Mouse (Mus musculus) gastrocnemius, postnatal 25 days (tissue): ENCODE results near the gene Gal3st3. TPM values are rescaled to one million over a fixed set of nuclear protein-coding genes. Genes with fewer than 3 reads are reported as not detected.
A peak's percentile ranks its signal among the peaks of the same experiment; 100 is the strongest.
"Not testable (repeated sequence)": the region's sequence is repeated elsewhere in the genome, so short reads cannot be mapped to it uniquely, and the experiment has no call there.

ENCODE experiments used
- DNase-seq: peaks from one replicate; pipeline ENCODE4 v3.0.0; 2022
- total RNA-seq, 2 experiments: library from RNA; stranded (reverse); gene quantifications; 1 replicate in 1 of 2; 2 replicates in 1 of 2; pipeline ENCODE4 v1.2.3; 2021

The Gal3st3 gene
- total RNA-seq, 2 experiments from 2014 or later, result not detected

DNA sequence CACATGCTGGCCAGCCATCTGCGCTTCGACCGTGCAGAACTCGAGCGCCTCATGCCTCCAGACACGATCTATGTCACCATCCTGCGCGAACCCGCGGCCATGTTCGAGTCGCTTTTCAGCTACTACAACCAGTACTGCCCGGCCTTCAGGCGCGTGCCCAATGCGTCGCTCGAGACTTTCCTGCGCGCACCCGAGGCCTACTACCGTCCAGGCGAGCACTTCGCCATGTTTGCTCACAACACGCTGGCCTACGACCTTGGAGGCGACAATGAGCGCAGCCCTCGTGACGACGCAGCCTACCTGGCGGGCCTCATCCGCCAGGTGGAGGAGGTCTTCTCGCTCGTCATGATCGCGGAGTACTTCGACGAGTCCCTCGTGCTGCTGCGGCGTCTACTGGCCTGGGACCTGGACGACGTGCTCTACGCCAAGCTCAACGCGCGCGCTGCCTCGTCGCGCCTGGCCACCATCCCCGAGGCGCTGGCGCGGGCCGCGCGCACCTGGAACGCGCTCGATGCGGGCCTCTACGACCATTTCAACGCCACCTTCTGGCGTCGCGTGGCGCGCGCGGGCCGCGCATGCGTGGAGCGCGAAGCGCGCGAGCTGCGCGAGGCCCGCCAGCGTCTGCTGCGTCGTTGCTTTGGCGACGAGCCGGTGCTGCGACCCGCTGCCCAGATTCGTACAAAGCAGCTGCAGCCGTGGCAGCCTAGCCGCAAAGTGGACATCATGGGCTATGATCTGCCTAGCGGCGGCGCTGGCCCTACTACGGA is 9.0 kb downstream of the Gal3st3 start:
- no peak for DNase-seq

DNA sequence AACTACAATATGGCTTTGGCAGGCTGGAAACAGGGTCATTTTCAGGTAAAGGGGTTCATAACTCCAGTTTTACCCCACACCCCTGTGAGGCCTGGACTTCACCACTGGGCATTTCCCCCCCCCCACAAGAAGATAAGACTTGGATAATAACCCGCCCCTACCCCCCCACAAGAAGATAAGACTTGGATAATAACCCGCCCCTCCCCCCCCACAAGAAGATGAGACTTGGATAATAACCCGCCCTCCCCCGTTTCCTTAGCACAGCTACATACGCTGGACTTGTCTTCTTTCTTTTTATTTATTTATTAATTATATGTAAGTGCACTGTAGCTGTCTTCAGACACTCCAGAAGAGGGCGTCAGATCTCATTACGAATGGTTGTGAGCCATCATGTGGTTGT is 10.9 kb downstream of the Gal3st3 start:
- no peak for DNase-seq

DNA sequence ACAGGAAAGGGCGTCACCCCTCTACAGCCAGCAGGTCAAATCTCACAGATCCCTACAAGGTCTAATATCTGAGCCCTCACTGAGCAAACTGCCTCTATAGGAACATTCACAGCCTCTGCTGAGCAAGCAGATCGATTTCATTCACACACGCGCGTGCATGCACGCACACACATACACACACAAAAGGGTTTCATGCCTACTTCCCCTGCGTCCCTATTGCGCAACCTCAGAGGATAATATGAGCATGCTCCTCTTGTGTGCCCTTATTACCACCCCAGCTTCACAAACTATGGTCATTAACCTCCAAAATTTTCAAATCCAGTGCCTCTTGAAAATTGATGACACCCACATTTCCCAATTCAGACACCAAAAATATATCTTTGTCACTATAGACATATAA is 15.1 kb downstream of the Gal3st3 start:
- no peak for DNase-seq

DNA sequence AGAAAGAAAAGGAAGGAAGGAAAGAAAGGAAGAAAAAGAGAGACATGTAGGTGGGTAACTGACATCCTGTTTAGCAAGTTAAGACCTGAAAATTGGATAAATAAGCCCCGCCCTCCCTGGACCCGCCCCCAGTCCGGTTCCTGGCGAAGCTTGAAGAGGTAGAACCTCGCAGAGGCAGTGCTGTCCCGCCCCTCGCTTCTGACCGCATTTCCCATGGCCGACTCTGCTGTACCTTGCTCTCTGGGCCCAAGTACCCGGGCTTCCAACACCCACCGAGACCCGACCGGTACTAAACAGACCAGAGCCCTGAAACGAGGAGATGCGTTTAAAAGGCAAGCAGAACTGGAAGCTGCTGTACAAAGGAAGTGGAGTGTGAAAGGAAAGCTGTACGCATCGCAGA is 25.7 kb downstream of the Gal3st3 start:
- DNase-seq, result no peak

DNA sequence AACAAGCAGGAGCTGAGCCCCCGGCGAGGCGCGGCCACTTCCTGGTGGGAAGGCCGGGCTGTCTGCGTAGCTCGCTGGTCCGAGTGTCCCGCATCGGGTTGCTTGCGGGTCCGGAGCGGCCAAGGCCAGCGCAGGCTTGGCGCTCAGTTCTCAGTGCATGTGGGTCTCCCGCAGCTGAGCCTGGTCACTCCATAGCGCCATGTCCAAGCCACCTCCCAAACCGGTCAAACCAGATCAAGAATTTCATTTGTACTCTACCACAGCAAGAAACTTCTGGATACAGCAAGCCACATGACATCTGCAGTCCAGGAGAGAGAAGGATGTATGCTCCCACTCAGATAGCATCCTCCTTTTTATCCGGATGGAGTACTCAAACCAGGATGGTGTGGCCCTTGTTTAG is 29.8 kb downstream of the Gal3st3 start:
- no peak for DNase-seq

DNA sequence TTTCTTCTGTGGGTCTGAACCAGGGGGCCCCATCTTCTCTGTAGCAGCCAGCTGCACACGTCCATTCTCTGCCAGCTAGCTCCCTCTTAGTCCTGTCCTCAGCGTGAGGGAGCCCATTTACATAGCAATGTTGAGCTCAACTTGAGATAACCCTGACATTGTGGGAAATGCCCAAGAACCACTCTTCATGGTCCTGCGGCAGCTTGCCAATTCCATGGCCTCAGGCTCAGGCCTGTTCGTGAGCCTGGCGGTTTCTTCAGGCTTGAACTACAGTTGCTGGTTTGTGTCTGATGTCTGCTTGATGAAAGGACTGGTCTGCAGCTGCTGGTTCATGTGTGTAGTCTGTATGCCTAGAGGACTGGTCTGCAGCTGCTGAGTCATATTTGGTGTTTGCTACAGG is 36.6 kb downstream of the Gal3st3 start:
- no peak for DNase-seq

DNA sequence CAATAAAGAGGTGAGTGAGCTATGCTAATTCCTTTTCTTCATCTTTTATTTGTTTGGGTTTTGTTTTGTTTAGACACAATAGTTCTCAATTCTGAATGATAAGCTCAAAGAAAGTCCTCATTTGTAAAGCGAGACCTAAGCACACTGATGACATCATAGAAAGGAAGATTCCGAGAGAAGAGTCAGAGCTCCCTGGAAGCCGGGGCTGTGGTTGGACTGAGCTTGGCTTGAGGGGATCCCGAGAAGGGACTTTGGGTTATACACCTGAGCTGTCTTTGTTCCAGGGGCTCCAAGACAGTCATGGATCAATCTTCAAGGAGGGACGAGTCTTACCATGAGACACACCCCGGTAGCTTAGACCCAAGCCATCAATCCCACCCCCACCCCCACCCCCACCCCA is 37.3 kb downstream of the Gal3st3 start, which contains the start of gene Catsper1:
Gene Catsper1 (plus strand): TSS at position 301 of the 400 bp plus-strand sequence.
- DNase-seq, result no peak

DNA sequence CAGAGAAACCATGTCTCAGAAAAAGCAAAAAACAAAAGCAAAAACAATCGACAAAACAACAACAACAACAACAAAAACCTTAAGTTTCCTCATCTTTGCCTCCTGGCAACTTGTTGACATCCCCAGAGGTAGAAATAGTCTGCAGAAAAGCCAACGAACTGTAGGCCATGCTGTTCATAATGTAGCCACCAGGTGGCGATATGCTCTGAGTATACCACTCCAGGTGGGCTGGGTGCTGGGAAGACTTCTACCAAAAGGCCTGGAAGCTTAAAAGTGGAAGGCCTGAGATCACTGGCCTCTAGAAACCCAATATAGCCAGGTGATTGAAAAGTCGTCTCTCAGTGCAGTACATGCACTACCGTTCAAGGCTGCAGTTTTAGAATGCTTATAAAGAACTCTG is 39.8 kb downstream of the Gal3st3 start:
- DNase-seq, result peak; percentile 66

DNA sequence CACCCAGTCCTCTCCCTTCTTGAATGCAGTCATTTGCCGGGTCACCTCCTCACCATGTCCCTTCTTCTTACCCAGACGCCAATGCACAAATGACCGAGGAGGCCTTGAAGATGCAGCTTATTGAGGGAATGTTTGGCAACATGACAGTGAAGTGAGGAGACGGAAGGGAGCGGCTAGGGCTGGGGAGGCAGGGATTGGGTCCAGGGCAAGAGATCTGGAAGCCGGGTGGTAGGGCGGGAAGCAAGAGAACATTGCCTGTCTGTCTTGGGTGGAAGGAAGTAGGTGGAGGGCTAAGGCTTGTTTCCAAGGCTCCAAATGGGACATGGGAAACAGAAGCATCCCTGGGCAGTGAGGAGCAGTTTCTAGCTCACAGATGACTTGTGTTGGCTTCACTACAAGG is 43.2 kb downstream of the Gal3st3 start:
- DNase-seq, result no peak

DNA sequence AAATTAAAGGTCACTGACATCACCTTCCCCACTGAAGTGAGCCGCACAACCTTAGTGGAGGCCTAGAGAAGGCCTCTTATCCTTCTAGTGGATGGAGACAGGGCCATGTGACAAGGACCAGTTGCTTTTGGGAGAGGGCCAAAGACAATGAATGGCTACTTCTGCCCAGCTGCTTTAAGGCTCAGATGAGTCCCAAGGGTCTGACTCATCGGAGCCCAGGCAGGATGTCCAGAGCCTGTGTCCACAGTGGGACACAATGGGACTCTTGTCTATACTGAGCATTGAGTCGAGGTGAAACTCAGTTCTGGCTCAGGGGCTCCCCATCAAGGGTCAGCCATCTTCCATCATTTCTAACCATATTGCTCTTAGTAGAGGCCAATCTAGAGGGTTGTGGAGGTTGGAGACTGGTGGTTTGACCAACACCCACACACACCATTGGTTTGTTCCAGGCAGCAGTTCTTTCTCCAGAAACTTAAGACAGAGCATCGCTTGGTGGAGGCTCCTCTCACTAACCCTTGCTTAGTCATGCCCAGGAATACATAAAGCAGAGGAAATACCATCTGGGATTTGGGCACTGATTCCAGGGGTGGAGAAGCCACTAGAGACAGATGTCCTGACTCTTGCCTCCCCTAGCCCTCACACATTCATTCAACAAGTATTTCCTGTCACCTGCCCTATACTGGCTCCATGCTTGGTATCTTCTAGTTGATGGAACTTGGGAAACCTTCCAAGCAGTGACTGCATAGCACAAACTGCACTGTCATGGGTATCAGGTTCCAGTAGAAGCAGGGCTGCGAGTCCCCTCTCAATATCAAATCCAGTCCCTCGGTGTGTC is 47.4 kb downstream of the Gal3st3 start:
- peak; percentile 33 for DNase-seq

DNA sequence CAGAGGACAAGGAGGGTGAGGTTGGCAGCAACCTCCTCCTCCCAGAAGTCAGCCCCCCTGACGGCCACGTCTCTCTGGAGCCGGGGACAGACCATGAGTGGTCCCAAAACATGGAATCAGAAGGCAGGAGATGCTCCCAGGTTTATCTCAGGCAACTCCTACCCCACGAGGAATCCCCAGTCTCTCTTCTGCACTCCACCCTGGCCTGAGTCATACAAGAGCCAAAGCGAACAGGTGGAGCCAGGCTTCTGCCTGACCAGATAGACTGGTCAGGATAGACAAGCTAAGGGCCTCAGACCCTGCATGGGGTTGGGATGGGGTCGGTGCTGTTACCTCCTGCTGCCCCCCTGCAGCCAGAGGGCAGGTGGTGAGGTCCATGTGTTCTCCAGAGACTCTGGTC is 49.9 kb downstream of the Gal3st3 start:
- no peak for DNase-seq

DNA sequence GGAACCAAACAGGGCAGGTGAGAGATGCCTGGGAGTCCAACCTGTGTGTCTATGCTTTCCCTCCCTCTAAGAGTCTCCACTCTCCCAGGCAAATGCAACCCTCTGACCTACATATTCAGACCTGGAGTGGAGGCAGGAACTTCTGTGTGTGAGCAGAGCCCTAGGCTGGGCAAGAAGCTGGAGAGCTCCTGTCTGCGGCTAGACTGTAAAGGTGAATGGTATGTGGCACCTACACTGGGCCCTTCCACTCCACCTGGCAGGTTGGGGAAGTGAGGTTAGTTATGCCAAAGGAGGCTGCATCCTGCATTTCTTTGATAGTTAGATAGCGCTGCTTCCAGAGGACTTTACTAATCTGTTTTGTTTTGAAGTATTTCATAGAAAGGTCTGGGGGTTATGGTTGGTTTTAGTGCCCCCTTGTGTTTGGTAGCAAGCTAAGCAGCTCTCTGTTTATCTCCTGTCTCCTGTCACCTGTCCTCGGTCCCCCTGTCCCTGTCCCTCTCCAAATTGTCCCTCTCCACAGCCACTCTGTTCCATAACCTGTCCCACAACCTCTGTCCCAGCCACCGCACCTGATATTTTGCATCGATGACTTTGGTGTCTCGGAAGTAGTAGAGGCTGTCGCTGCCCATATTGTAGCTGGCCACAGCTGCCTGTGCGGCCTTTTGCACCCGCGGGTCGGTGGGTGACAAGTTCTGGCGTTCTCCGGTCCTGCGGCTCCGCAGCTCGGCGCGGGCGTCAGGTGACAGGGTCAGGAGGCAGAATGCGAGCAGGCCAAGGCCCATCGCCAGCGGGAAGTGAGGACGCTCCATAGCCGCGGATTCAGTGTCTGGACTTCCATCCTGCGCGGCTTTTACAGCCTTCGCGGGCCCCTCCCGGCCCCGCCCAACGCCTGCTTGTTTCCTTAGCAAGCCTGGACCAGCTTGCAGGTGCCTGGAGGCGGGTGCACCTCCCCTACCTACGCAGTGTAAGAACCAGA is 50.7 kb downstream of the Gal3st3 start:
- DNase-seq, result no peak

DNA sequence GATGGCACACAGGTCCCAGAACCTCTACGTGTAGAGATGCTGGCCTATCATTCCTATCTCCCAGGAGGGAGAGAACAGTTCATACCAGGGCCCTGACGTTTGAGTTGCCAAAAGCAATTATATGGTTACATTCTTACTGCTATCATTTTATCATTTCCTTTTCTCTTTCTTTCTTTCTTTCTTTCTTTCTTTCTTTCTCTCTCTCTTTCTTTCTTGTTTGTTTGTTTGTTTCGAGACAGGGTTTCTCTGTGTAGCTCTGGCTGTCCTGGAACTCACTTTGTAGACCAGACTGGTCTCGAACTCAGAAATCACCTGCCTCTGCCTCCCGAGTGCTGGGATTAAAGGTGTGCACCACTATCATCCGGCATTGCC is 51.4 kb downstream of the Gal3st3 start, which contains the start of gene Cst6:
Gene Cst6 (minus strand): TSS at position 73 of the 372 bp plus-strand sequence.
- DNase-seq, result not testable (repeated sequence)

DNA sequence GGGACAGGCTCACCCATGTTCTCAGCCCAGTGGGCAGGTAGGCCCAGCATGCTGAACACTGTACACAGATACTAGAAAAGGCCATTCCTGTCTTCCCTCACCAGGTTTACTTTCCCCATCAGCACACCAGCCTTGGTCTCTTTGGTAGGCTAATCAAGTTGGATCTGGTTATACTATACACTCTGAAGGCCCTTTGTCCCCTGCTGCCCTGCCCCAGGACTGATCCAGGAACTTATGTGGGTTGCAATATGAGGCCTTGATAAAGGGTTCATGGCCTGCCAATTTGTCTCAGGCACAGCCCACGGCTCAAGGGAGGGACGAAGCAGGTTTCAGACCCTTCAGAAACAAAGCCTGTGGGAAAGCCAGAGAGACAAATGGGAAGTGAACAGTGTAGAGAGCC is 55.5 kb downstream of the Gal3st3 start:
- no peak for DNase-seq

DNA sequence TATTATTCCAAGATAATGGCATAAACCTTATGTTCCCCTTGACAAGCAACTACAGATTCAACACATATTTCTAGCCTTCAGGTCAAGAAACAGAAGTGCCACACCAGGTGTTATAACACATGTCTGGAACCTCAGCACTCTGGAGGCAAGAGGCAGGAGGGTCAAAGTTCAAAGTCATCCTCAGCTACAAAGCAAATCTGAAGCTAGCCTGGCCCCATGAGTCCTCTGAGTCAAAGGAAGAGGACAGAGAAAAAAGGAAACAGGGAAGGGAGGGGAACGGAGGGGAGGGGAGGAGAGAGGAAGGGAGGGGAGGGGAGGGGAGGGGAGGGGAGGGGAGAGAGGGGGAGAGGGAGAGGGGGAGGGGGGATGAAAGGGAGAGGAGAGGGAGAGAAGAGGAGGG is 57.9 kb downstream of the Gal3st3 start:
- DNase-seq, result no peak

Other genes starting within 250 kb of the Gal3st3 start
- 1 to 10 TPM; 1.3 to 2.1 TPM for gene Rin1, start 247.8 kb upstream of the Gal3st3 start, total RNA-seq
- gene Cd248, start 230.3 kb upstream of the Gal3st3 start, total RNA-seq, result 10 to 100 TPM; 13.8 to 23.3 TPM
- gene Tmem151a, start 212.8 kb upstream of the Gal3st3 start, total RNA-seq, result not detected
- gene Yif1a, start 209.8 kb upstream of the Gal3st3 start, total RNA-seq, result 10 to 100 TPM; 38.1 to 47.5 TPM
- not detected for gene Cnih2, start 199.8 kb upstream of the Gal3st3 start, total RNA-seq
- gene Rab1b, start 191.3 kb upstream of the Gal3st3 start, total RNA-seq, result 100 to 1,000 TPM; 113 to 127 TPM
- 10 to 100 TPM; 51.9 TPM for gene Klc2, start 179.8 kb upstream of the Gal3st3 start, total RNA-seq
- gene Pacs1, start 25.2 kb upstream of the Gal3st3 start, total RNA-seq, result 1 to 10 TPM; 5.6 to 6.5 TPM
- gene Sf3b2, start 2.9 kb upstream of the Gal3st3 start, total RNA-seq, result 10 to 100 TPM; 65.4 to 69.5 TPM
- not detected for gene Catsper1, start 37.4 kb downstream of the Gal3st3 start, total RNA-seq
- 10 to 100 TPM; 19.7 to 41.3 TPM for gene Cst6, start 51.2 kb downstream of the Gal3st3 start, total RNA-seq
- 10 to 100 TPM; 12.7 to 13.4 TPM for gene Eif1ad, start 68.4 kb downstream of the Gal3st3 start, total RNA-seq
- gene Banf1, start 68.8 kb downstream of the Gal3st3 start, total RNA-seq, result 100 to 1,000 TPM; 114 to 122 TPM
- gene Sart1, start 90.4 kb downstream of the Gal3st3 start, total RNA-seq, result 10 to 100 TPM; 29.0 to 36.5 TPM
- gene Tsga10ip, start 104.2 kb downstream of the Gal3st3 start, total RNA-seq, result 1 to 10 TPM in 1 of 2 experiments, not detected in 1; 1.2 TPM
- gene Drap1, start 126.6 kb downstream of the Gal3st3 start, total RNA-seq, result 100 to 1,000 TPM; 473 to 502 TPM
- gene AI837181, start 126.8 kb downstream of the Gal3st3 start, total RNA-seq, result 10 to 100 TPM; 32.1 to 33.5 TPM
- not detected for gene Fosl1, start 149.2 kb downstream of the Gal3st3 start, total RNA-seq
- gene Ccdc85b, start 159.6 kb downstream of the Gal3st3 start, total RNA-seq, result 1 to 10 TPM; 4.5 to 6.6 TPM
- gene Fibp, start 162.3 kb downstream of the Gal3st3 start, total RNA-seq, result 10 to 100 TPM; 36.9 to 38.4 TPM
- not detected for gene Ctsw, start 170.2 kb downstream of the Gal3st3 start, total RNA-seq
- gene Efemp2, start 175.6 kb downstream of the Gal3st3 start, total RNA-seq, result 10 to 100 TPM in 1 of 2 experiments, 1 to 10 TPM in 1; 7.8 to 12.2 TPM
- 10 to 100 TPM; 20.3 to 21.6 TPM for gene Mus81, start 190.1 kb downstream of the Gal3st3 start, total RNA-seq
- gene Cfl1, start 192.1 kb downstream of the Gal3st3 start, total RNA-seq, result 100 to 1,000 TPM in 1 of 2 experiments, 10 to 100 TPM in 1; 83.6 to 106 TPM
- gene 1700020D05Rik, start 205.5 kb downstream of the Gal3st3 start, total RNA-seq, result under 1 TPM; 0.64 to 0.88 TPM
- 1 to 10 TPM; 6.9 to 7.5 TPM for gene Snx32, start 212.2 kb downstream of the Gal3st3 start, total RNA-seq